Mouse (Mus musculus): ENCODE measurements around the gene Abca16.

Abca16 gene

DNA sequence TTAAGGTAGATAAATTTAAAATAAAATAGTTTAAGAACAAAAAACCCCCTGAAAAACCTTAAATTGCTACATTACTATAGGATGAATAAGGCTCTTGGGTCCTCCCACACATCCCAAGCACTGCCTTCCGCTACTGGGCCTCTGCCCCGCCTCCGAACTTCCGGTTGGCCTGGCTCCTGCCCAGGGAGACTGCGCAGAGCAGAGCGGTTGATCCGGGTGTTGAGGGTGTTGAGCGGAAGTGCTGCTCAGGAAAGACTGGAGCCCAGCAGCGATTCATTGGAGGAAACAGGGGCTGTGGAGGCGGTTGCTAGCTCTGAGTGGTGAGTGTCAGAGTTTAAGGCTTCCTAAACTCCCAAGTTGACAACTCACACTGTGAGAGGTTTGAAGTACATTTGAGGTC, at the start of gene Abca16:
Abca16 (plus strand) TSS at position 201 of the 400 bp plus-strand sequence.
- no peak for DNase-seq

DNA sequence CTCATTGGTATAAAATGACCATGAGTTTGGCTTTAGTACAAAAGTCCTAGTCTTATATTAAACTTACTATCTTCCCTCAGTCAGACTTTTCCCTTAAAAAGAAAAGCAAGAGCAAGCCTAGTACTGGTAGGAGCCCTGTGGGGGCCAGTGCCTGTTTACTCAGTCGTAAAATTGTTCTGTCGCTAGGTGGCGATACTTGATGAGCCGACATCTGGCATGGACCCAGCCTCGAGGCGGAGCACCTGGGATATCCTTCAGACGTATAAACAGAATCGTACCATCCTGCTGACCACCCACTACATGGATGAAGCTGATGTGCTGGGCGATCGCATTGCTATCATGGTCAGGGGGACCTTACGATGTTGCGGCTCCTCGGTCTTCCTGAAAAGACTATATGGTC, 48.3 kb upstream of the Abca16 start:
- no peak for DNase-seq

DNA sequence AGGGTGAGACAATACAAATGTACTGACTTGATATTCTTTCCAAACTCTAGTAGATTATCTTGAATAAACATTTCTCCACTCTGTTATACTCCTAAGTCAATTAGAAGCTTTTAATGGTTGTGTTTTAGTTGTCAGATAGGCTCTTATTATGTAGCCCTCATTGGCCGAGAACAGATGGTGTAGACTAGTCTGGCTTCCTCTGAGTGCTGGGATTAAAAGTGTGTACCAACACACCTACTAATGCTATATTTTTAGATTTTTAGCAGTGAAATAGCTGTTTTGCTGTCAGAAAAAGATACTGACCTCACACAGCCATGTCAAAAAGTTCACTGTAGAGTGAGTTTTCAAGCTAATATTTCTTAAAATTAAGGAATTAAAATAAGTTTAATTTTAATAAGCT, 2.9 kb downstream of the Abca16 start:
- DNase-seq: no peak

DNA sequence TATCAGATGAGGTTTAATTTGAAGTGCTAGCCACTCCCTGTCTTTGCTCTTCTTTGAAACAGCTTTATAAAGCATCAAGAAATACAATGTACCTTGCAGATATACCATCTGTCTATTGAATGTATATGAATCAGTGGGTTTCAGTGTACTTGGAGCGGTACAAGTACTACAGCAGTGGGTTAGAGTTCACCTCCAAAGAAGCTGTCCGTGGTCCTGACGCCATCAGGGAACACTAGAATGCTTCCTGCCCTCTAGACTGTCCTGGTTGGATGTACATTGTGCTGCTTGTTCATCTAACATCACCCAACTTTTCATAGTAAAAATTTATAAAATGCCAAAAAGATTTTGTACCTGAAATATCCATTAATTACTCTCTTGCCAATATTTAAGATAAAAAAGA, 17.2 kb downstream of the Abca16 start:
- DNase-seq: no peak

DNA sequence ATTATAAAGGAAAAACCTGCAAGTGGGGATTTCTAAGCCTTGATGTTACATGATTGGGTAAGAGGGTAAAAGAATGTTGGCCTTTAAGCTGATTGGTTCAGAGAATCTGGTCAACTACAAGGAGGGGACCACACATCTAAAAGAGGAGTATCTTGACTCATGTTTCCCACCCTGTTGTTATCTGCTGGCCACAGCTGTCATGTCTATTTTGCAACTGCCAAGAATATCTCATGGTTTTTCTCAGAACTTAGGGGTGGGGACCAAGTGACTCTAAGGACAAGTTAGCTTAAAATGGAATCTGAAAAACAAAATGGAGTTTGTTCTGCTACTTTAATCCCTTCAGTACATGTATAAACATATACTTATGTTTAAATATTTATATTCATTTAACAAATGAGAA, 22.0 kb downstream of the Abca16 start:
- no peak for DNase-seq

DNA sequence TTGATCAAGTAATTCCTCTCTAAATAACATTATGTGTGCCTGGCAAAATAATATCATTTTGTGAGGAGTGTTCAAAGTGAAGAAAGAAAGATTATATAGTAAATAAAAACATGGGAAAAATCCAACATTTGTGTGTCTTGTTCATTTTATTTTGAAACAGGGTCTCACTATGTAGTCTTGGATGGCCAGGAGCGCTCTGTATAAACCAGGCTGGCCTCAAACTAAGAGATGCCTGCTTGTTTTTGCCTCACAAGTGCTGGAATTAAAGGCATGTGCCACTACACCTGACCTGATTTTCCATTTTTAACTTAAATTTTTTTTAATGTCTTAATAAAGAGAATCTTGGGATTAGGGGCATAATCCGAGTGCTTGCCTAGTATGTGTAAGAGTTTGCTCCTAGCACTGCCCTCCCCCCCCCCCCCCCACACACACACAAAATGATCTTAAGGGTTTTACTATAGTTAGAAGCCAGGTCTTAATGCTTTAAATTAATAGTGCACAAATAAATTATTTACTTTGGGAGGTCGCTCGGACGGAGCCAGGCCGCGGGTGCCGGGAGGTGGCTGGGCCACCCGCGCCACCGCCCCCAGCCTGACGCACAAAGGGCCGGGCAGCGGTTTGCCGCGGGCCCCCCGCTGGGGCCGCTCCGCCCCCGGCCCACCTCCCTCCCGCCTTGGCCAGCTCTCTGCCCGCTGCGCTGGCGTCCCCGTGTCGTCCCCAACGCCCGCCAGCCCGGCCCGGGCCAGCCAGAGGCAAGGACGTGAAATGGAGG, 94.6 kb downstream of the Abca16 start:
- no peak for DNase-seq

DNA sequence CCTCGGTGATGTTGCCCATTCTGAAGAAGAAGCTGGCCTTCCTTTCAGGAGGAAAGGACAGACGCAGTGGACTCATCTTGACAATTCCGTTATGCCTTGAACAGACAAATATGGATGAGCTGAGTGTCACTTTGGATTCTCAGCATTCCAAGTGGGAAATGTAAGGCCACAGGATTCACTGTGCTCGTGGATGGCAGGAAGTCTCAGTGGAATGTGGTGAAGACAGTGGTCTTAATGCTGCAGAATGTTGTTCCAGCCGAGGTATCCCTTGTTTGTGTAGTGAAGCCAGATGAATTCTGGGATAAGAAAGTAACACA, 95.2 kb downstream of the Abca16 start:
- no peak for DNase-seq

DNA sequence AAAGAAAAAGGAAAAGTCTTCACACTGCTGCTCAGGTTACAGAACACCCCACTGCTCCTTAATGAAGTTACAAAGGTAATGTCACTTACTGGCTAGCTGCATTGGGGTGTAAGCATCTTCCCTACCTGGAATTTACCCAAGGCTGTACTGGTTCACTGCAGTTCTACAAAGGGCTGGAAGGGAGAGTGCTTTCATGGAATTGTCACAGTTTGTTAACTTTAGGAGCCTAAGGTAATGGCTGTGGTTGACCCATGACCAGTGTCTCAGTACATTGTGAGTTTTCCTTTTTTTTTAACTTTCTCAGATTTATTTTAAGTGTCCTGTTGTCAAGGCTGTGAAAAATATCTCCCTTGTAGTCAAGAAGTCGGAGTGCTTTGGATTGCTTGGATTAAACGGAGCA, 125.4 kb downstream of the Abca16 start:
- DNase-seq: no peak

DNA sequence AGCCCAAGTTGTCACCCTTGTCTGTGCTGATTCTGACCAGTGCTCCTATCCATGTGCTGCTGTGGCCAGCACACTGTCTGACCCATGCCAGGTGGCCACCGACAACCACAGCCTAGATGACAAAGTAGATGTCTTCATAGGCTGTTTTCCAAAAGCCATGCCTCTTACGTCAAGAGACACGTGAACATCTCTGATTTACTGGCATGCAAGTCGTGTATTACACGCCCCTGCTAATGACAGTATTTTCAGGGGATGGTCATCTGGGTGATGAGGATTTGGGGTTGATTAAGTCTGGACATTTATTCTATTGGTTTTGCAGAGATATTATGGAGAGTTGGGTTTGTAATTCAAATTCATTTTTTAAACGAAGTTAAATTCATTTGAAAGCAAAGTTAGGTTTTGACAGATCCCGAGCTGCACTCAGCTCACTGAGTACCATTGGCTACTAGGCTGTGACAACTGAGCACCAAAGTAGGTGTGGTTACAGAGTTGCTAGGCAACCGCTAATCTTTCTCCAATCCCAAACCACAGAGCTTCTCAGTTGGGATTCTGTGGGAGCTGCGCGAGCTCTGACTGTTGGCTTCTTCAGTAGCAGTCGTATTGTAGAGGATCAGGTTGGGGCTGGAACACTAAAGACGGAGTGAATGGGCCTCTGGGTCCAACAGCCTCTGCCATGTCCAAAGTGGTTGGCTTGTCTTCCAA, 143.2 kb downstream of the Abca16 start:
- DNase-seq: no peak

DNA sequence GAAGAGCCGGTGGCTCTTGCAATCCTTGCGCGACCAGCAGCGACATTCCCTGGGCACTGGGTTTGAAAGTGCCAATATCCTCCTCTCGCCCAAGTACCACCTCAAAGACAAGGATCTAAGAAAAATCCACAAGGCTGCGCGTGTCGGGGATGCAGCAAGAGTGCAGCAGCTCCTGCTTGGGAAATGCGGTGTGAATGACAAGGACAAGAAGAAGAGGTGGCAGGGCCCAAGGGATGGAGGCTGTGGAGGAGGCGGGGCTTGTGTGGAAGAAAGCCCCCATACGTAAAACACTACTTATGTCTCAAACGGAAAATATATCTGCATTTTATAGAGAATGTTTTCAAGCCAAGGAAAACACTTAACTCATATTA, 143.7 kb downstream of the Abca16 start:
- DNase-seq: no peak

DNA sequence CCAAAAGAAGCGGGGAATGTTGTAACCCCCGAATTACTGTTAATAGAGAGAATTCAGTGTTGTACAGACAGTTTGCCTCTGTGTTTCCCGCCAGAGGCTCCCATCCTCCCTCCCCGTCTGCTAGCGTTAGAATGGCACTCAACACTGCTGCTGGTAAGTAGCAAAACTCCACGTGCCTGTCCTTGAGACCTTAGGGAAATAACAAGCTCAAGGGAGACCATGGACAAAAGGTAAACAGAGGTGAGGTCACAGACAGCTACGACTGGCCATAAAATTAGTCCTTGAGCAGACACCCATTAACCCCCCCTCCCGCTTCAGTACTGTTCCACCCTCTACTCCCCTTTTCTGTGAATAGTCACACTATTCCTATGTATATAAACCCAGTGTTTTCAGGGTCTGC, 157.9 kb downstream of the Abca16 start:
- DNase-seq: no peak

DNA sequence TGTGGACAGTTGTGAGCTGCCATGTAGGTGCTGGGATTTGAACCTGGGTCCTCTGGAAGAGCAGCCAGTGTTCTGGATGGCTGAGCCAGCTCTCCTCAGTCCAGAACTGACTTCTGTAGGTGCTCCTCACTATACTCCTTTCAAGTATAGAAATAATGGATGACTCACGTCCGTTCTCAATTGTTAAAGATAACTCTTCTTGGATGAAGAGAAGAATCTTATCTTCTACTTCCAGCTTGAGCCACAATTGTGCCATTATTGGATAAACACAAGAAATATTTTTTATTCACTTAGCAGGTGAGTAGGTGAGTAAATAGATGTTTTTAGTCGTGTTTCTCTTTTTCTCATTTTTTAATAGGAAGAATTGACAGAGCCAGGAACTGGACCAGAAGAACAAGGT, 167.1 kb downstream of the Abca16 start:
- no peak for DNase-seq
